Mouse (Mus musculus): ENCODE results near the gene Tln2. TPM values are rescaled to one million over a fixed set of nuclear protein-coding genes. Genes with fewer than 3 reads are reported as not detected.

The Tln2 gene
- polyA plus RNA-seq, 1 experiment from 2014 or later = 66.6 TPM

DNA sequence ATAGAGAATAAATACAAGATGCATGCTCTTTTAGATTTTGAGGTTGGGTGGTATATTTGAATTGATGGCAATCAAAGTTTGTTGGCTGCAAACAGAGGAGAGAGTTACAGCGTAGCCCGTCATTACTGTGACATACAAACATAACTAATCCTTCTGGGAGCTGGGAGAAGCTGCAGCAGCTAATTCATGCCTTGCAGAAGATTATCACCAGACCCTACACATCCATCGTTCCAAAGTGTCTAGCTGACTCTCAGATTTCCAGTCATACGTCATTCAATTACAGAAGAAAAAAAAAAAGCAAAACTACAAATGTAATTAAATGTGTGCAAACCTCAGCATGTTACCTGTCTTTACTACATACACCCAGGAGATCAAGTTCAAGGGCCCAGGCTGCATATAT, 372.3 kb downstream of the Tln2 start:
- Histone ChIP-seq H3K9me3 (ENCODE audit: control insufficient read depth, low read length) (no peaks in the 10 kb centered on the region), H3K9ac (replicated peaks; ENCODE audit: low read depth, low read length) (no peak overlapping the region), H3K4me3 (ENCODE audit: low read depth, low read length) (no peak overlapping the region), H3K4me1 (ENCODE audit: control insufficient read depth, insufficient read depth, low read length) (no peaks in the 10 kb centered on the region), H3K27ac (ENCODE audit: low read depth, low read length) (no peak overlapping the region), H3K27me3 (ENCODE audit: control insufficient read depth, insufficient read depth, low read length) (no peaks in the 10 kb centered on the region), H3K36me3 (ENCODE audit: control insufficient read depth, insufficient read depth, low read length) (no peaks in the 10 kb centered on the region), H3K4me2 (ENCODE audit: low read depth, low read length) (no peak overlapping the region)
- 69% methylated on average over 4 of the region's 4 CpGs for WGBS
- no peak for ATAC-seq (ENCODE audit: low read depth)

DNA sequence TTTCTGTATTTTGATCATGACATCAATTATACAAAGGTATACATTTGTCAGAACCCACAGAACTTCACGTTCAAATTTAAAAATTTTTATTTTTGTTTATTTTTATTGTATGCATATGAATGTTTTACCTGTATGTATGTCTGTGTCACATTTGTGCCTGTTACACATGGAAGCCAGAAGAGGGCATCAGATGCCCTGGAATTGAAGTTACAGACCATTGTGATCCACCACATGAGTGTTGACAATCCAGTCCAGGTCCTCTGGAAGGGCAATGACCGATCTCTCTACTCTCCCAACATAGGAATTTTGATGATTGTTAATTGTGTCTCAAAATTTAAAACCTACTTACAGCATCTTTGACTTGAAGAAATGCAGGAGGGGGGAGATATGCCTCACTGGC, 374.9 kb downstream of the Tln2 start:
- Histone ChIP-seq H3K36me3 (ENCODE audit: control insufficient read depth, insufficient read depth, low read length) (no peaks in the 10 kb centered on the region), H3K4me3 (ENCODE audit: low read depth, low read length) (no peak overlapping the region), H3K27ac (ENCODE audit: low read depth, low read length) (no peak overlapping the region), H3K9me3 (ENCODE audit: control insufficient read depth, low read length) (no peaks in the 10 kb centered on the region), H3K9ac (replicated peaks; ENCODE audit: low read depth, low read length) (no peak overlapping the region), H3K4me2 (ENCODE audit: low read depth, low read length) (no peak overlapping the region), H3K4me1 (ENCODE audit: control insufficient read depth, insufficient read depth, low read length) (no peaks in the 10 kb centered on the region), H3K27me3 (ENCODE audit: control insufficient read depth, insufficient read depth, low read length) (no peaks in the 10 kb centered on the region)
- ATAC-seq (ENCODE audit: low read depth) = no peak
- WGBS = 86% methylated on average over 2 of the region's 2 CpGs

DNA sequence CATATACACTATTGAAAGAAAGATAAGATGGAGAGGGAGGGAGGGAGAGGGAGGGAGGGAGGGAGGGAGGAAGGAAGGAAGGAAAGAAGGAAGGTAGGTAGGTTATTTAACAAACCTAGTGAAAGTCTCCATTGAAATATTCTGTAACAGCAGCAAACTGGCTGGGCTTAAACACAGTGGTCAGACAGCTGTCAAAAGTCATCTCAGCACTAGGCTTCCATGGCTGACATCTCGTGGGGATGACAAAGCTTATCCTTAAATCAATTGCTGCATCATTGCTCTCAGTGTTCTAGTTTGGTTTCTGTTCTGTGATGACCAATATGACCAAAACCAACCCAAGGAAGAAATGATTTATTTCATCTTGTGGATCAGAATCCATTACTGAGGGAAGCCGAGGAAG, 376.0 kb downstream of the Tln2 start:
- H3K4me2 ChIP-seq (ENCODE audit: low read depth, low read length) = no peak overlapping the region
- no peaks in the 10 kb centered on the region for H3K9me3 ChIP-seq (ENCODE audit: control insufficient read depth, low read length)
- no peaks in the 10 kb centered on the region for H3K36me3 ChIP-seq (ENCODE audit: control insufficient read depth, insufficient read depth, low read length)
- no peaks in the 10 kb centered on the region for H3K27me3 ChIP-seq (ENCODE audit: control insufficient read depth, insufficient read depth, low read length)
- WGBS = 88% methylated on average over 2 of the region's 2 CpGs
- no peak overlapping the region for H3K4me3 ChIP-seq (ENCODE audit: low read depth, low read length)
- no peaks in the 10 kb centered on the region for H3K4me1 ChIP-seq (ENCODE audit: control insufficient read depth, insufficient read depth, low read length)
- H3K9ac ChIP-seq (replicated peaks; ENCODE audit: low read depth, low read length) = no peak overlapping the region
- ATAC-seq (ENCODE audit: low read depth) = no peak
- H3K27ac ChIP-seq (ENCODE audit: low read depth, low read length) = no peak overlapping the region

GRCm38 (mm10) chr9:67182006-67182405, 377.5 kb downstream of the Tln2 start:
- Histone ChIP-seq H3K9me3 (ENCODE audit: control insufficient read depth, low read length) (no peaks in the 10 kb centered on the region), H3K4me3 (ENCODE audit: low read depth, low read length) (no peak overlapping the region), H3K4me2 (ENCODE audit: low read depth, low read length) (no peak overlapping the region), H3K27ac (ENCODE audit: low read depth, low read length) (no peak overlapping the region), H3K36me3 (ENCODE audit: control insufficient read depth, insufficient read depth, low read length) (no peaks in the 10 kb centered on the region), H3K9ac (replicated peaks; ENCODE audit: low read depth, low read length) (no peak overlapping the region), H3K4me1 (ENCODE audit: control insufficient read depth, insufficient read depth, low read length) (no peaks in the 10 kb centered on the region), H3K27me3 (ENCODE audit: control insufficient read depth, insufficient read depth, low read length) (no peaks in the 10 kb centered on the region)
- WGBS = 75% methylated on average over 6 of the region's 6 CpGs
- ATAC-seq (ENCODE audit: low read depth) = no peak

DNA sequence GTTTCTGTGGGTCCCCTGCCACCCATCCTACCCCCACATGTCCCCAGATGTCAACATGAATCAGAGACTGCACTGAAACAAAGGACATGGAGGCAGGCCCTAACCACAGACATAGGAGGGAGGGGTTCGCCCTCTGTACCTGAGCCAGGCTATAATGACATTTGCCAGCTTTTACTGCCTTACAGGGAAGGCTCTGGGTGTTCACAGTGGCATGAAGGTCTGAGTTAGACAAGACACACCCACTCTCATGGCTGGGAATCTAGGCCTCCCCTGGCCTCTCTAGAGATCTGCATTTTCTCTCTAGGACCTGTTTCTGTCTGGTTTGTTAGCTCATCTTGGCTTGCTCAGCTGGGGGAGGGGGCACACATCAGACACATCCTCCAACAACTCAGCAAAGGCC, 380.8 kb downstream of the Tln2 start:
- Histone ChIP-seq H3K27me3 (ENCODE audit: control insufficient read depth, insufficient read depth, low read length) (no peaks in the 10 kb centered on the region), H3K36me3 (ENCODE audit: control insufficient read depth, insufficient read depth, low read length) (no peaks in the 10 kb centered on the region), H3K9ac (replicated peaks; ENCODE audit: low read depth, low read length) (no peak overlapping the region), H3K4me2 (ENCODE audit: low read depth, low read length) (no peak overlapping the region), H3K27ac (ENCODE audit: low read depth, low read length) (no peak overlapping the region), H3K9me3 (ENCODE audit: control insufficient read depth, low read length) (no peaks in the 10 kb centered on the region), H3K4me3 (ENCODE audit: low read depth, low read length) (no peak overlapping the region), H3K4me1 (ENCODE audit: control insufficient read depth, insufficient read depth, low read length) (no peaks in the 10 kb centered on the region)
- ATAC-seq (ENCODE audit: low read depth) = no peak
- WGBS = 76% methylated on average over 1 of the region's 1 CpGs

- H3K4me2 ChIP-seq (ENCODE audit: low read depth, low read length) = no peak overlapping the region
- H3K36me3 ChIP-seq (ENCODE audit: control insufficient read depth, insufficient read depth, low read length) = no peaks in the 10 kb centered on the region
- H3K27ac ChIP-seq (ENCODE audit: low read depth, low read length) = no peak overlapping the region
- no peaks in the 10 kb centered on the region for H3K9me3 ChIP-seq (ENCODE audit: control insufficient read depth, low read length)
- no peak overlapping the region for H3K9ac ChIP-seq (replicated peaks; ENCODE audit: low read depth, low read length)
- WGBS = 81% methylated on average over 5 of the region's 5 CpGs
- no peak for ATAC-seq (ENCODE audit: low read depth)
- H3K27me3 ChIP-seq (ENCODE audit: control insufficient read depth, insufficient read depth, low read length) = no peaks in the 10 kb centered on the region
- no peak overlapping the region for H3K4me3 ChIP-seq (ENCODE audit: low read depth, low read length)
- no peaks in the 10 kb centered on the region for H3K4me1 ChIP-seq (ENCODE audit: control insufficient read depth, insufficient read depth, low read length)
These were observed 381.3 kb downstream of the Tln2 start for GRCm38 (mm10) chr9:67178203-67178602.

DNA sequence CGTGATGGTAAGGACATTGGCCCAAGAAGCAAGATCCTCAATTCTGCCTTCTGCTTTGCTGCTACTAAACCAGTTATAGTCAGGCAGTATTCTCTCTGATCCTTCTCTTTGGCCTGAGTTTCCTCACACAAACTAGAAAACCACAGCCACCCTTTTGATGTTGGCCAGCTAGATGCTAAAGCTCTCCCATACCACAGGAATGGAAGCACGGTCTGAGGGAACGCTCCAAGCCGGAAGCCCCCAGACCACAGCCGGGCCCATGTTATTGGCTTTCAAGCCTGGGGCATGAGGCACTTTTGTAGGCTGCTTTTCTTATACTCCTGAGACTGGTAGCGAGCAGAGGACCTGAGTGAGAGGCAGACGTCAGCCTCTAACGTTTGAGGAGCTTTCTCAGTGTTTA, 383.4 kb downstream of the Tln2 start:
- H3K4me2 ChIP-seq (ENCODE audit: low read depth, low read length) = no peak overlapping the region
- H3K27ac ChIP-seq (ENCODE audit: low read depth, low read length) = no peak overlapping the region
- no peaks in the 10 kb centered on the region; the same call in 1 of the 2 replicates for H3K9me3 ChIP-seq (ENCODE audit: control insufficient read depth, low read length)
- no peak for ATAC-seq (ENCODE audit: low read depth)
- H3K4me1 ChIP-seq (ENCODE audit: control insufficient read depth, insufficient read depth, low read length) = no peaks in the 10 kb centered on the region
- H3K36me3 ChIP-seq (ENCODE audit: control insufficient read depth, insufficient read depth, low read length) = no peaks in the 10 kb centered on the region
- WGBS = 80% methylated on average over 8 of the region's 8 CpGs
- H3K9ac ChIP-seq (replicated peaks; ENCODE audit: low read depth, low read length) = no peak overlapping the region
- no peaks in the 10 kb centered on the region for H3K27me3 ChIP-seq (ENCODE audit: control insufficient read depth, insufficient read depth, low read length)
- H3K4me3 ChIP-seq (ENCODE audit: low read depth, low read length) = no peak overlapping the region

DNA sequence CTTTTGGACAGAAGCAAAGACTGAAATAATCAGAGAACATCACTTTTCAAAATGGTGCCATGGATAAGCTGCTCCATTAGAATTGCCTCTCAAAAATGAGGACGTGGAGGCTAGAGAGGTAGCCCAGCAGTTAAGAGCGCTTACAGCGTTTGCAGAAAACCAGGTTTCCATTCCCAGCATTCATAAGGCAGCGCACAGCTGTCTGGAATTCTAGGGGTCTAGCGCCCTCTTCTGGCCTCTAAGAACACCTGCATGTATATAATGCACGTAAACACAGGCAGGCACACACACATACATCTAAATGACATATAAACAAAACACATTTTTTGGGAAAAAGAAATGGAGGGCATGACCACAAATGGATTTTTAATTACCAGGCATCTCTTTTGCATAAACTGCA, 385.7 kb downstream of the Tln2 start:
- Histone ChIP-seq H3K36me3 (ENCODE audit: control insufficient read depth, insufficient read depth, low read length) (no peaks in the 10 kb centered on the region), H3K4me3 (ENCODE audit: low read depth, low read length) (no peak overlapping the region), H3K27me3 (ENCODE audit: control insufficient read depth, insufficient read depth, low read length) (no peaks in the 10 kb centered on the region), H3K9me3 (ENCODE audit: control insufficient read depth, low read length) (no peaks in the 10 kb centered on the region; the same call in 1 of the 2 replicates), H3K27ac (ENCODE audit: low read depth, low read length) (no peak overlapping the region), H3K9ac (replicated peaks; ENCODE audit: low read depth, low read length) (no peak overlapping the region), H3K4me1 (ENCODE audit: control insufficient read depth, insufficient read depth, low read length) (no peaks in the 10 kb centered on the region), H3K4me2 (ENCODE audit: low read depth, low read length) (no peak overlapping the region)
- WGBS = 93% methylated on average over 6 of the region's 6 CpGs
- no peak for ATAC-seq (ENCODE audit: low read depth)

- no peaks in the 10 kb centered on the region; the same call in 1 of the 2 replicates for H3K9me3 ChIP-seq (ENCODE audit: control insufficient read depth, low read length)
- H3K4me2 ChIP-seq (ENCODE audit: low read depth, low read length) = no peak overlapping the region
- no peak overlapping the region for H3K9ac ChIP-seq (replicated peaks; ENCODE audit: low read depth, low read length)
- 96% methylated on average over 4 of the region's 4 CpGs for WGBS
- no peaks in the 10 kb centered on the region for H3K36me3 ChIP-seq (ENCODE audit: control insufficient read depth, insufficient read depth, low read length)
- H3K27me3 ChIP-seq (ENCODE audit: control insufficient read depth, insufficient read depth, low read length) = no peaks in the 10 kb centered on the region
- H3K4me3 ChIP-seq (ENCODE audit: low read depth, low read length) = no peak overlapping the region
- no peak for ATAC-seq (ENCODE audit: low read depth)
- no peak overlapping the region for H3K27ac ChIP-seq (ENCODE audit: low read depth, low read length)
- H3K4me1 ChIP-seq (ENCODE audit: control insufficient read depth, insufficient read depth, low read length) = no peaks in the 10 kb centered on the region
These were observed 386.3 kb downstream of the Tln2 start for GRCm38 (mm10) chr9:67173154-67173553.

DNA sequence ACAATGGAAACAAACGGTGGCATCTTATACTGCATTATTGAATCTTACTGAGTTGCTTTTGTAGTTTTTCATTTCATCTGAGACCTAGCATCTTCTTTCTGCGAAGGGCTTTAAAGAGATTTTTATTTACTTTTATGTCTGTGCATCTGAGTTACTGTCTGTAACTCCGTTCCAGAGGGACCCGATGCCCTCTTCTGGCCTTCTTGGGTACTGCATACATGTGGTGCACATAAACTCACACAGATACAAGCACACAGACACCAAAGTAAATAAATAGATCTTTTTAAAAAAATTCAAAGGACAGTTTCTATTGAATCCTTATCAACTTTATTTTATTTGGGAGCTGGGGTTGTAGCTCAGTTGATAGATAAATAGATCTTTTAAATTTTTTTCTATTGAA, 388.1 kb downstream of the Tln2 start:
- ATAC-seq (ENCODE audit: low read depth) = no peak
- WGBS = 98% methylated on average over 4 of the region's 4 CpGs
- Histone ChIP-seq H3K9ac (replicated peaks; ENCODE audit: low read depth, low read length) (no peak overlapping the region), H3K4me2 (ENCODE audit: low read depth, low read length) (no peak overlapping the region), H3K27me3 (ENCODE audit: control insufficient read depth, insufficient read depth, low read length) (no peaks in the 10 kb centered on the region), H3K4me1 (ENCODE audit: control insufficient read depth, insufficient read depth, low read length) (no peaks in the 10 kb centered on the region), H3K36me3 (ENCODE audit: control insufficient read depth, insufficient read depth, low read length) (no peaks in the 10 kb centered on the region), H3K27ac (ENCODE audit: low read depth, low read length) (no peak overlapping the region), H3K4me3 (ENCODE audit: low read depth, low read length) (no peak overlapping the region), H3K9me3 (ENCODE audit: control insufficient read depth, low read length) (no peaks in the 10 kb centered on the region; the same call in 1 of the 2 replicates)
